Mouse (Mus musculus): ENCODE measurements around the gene Insl6. TPM values are rescaled to one million over a fixed set of nuclear protein-coding genes. Genes with fewer than 3 reads are reported as not detected.

Insl6 gene
- polyA plus RNA-seq, 1 experiment from 2014 or later, result 8.6 TPM

GRCm38 (mm10) chr19:29311791-29312190, 13.4 kb downstream of the Insl6 start:
- H3K4me2 ChIP-seq (replicated peaks; ENCODE audit: low read depth, low read length), result no peak overlapping the region
- H3K27ac ChIP-seq (ENCODE audit: low read depth, low read length), result no peak overlapping the region
- no peak overlapping the region for H3K4me3 ChIP-seq (ENCODE audit: low read depth, low read length)
- no peak for ATAC-seq (ENCODE audit: low FRiP score)
- H3K9me3 ChIP-seq (ENCODE audit: control insufficient read depth, low read length), result no peaks in the 10 kb centered on the region; the same call in 1 of the 2 replicates
- H3K36me3 ChIP-seq (ENCODE audit: control insufficient read depth, insufficient read depth, low read length), result no peaks in the 10 kb centered on the region
- DNase-seq (ENCODE audit: low spot score), result no peak
- no peaks in the 10 kb centered on the region for H3K27me3 ChIP-seq (ENCODE audit: control insufficient read depth, insufficient read depth, low read length)
- H3K9ac ChIP-seq (ENCODE audit: low read depth, low read length), result no peak overlapping the region
- 93% methylated on average over 8 of the region's 8 CpGs for WGBS
- no peaks in the 10 kb centered on the region for H3K4me1 ChIP-seq (replicated peaks; ENCODE audit: control insufficient read depth, insufficient read depth, low read length)

- Histone ChIP-seq H3K27ac (ENCODE audit: low read depth, low read length) (no peak overlapping the region), H3K36me3 (ENCODE audit: control insufficient read depth, insufficient read depth, low read length) (no peaks in the 10 kb centered on the region), H3K9ac (ENCODE audit: low read depth, low read length) (no peak overlapping the region), H3K4me1 (replicated peaks; ENCODE audit: control insufficient read depth, insufficient read depth, low read length) (no peaks in the 10 kb centered on the region), H3K4me3 (ENCODE audit: low read depth, low read length) (no peak overlapping the region), H3K27me3 (ENCODE audit: control insufficient read depth, insufficient read depth, low read length) (no peaks in the 10 kb centered on the region), H3K4me2 (replicated peaks; ENCODE audit: low read depth, low read length) (no peak overlapping the region), H3K9me3 (ENCODE audit: control insufficient read depth, low read length) (no peaks in the 10 kb centered on the region)
- ATAC-seq (ENCODE audit: low FRiP score) (no peak), DNase-seq (ENCODE audit: low spot score) (no peak)
Observed at GRCm38 (mm10) chr19:29308832-29309231, 16.3 kb downstream of the Insl6 start.

- Histone ChIP-seq H3K9me3 (ENCODE audit: control insufficient read depth, low read length) (no peaks in the 10 kb centered on the region), H3K9ac (ENCODE audit: low read depth, low read length) (no peak overlapping the region), H3K27ac (ENCODE audit: low read depth, low read length) (no peak overlapping the region), H3K27me3 (ENCODE audit: control insufficient read depth, insufficient read depth, low read length) (no peaks in the 10 kb centered on the region), H3K4me2 (replicated peaks; ENCODE audit: low read depth, low read length) (no peak overlapping the region), H3K36me3 (ENCODE audit: control insufficient read depth, insufficient read depth, low read length) (no peaks in the 10 kb centered on the region), H3K4me1 (replicated peaks; ENCODE audit: control insufficient read depth, insufficient read depth, low read length) (no peaks in the 10 kb centered on the region), H3K4me3 (ENCODE audit: low read depth, low read length) (no peak overlapping the region)
- 89% methylated on average over 2 of the region's 2 CpGs for WGBS
- no peak for ATAC-seq (ENCODE audit: low FRiP score)
- DNase-seq (ENCODE audit: low spot score), result no peak
Observed at GRCm38 (mm10) chr19:29302119-29302518, 23.0 kb downstream of the Insl6 start.

GRCm38 (mm10) chr19:29300919-29301318, 24.2 kb downstream of the Insl6 start:
- no peaks in the 10 kb centered on the region for H3K9me3 ChIP-seq (ENCODE audit: control insufficient read depth, low read length)

GRCm38 (mm10) chr19:29297366-29297765, 27.8 kb downstream of the Insl6 start:
- Histone ChIP-seq H3K4me1 (replicated peaks; ENCODE audit: control insufficient read depth, insufficient read depth, low read length) (no peaks in the 10 kb centered on the region), H3K36me3 (ENCODE audit: control insufficient read depth, insufficient read depth, low read length) (no peaks in the 10 kb centered on the region), H3K4me2 (replicated peaks; ENCODE audit: low read depth, low read length) (no peak overlapping the region), H3K9ac (ENCODE audit: low read depth, low read length) (no peak overlapping the region), H3K4me3 (ENCODE audit: low read depth, low read length) (no peak overlapping the region), H3K27me3 (ENCODE audit: control insufficient read depth, insufficient read depth, low read length) (no peaks in the 10 kb centered on the region), H3K9me3 (ENCODE audit: control insufficient read depth, low read length) (no peaks in the 10 kb centered on the region), H3K27ac (ENCODE audit: low read depth, low read length) (no peak overlapping the region)
- ATAC-seq (ENCODE audit: low FRiP score), result no peak
- no peak for DNase-seq (ENCODE audit: low spot score)
- WGBS, result 98% methylated on average over 1 of the region's 1 CpGs

More at GRCm38 (mm10) chr19:29300919-29301318, 24.2 kb downstream of the Insl6 start:
- H3K4me1 ChIP-seq (replicated peaks; ENCODE audit: control insufficient read depth, insufficient read depth, low read length), result no peaks in the 10 kb centered on the region
- no peaks in the 10 kb centered on the region for H3K36me3 ChIP-seq (ENCODE audit: control insufficient read depth, insufficient read depth, low read length)
- H3K27me3 ChIP-seq (ENCODE audit: control insufficient read depth, insufficient read depth, low read length), result no peaks in the 10 kb centered on the region
- ATAC-seq (ENCODE audit: low FRiP score), result no peak
- no peak for DNase-seq (ENCODE audit: low spot score)
- no peak overlapping the region for H3K27ac ChIP-seq (ENCODE audit: low read depth, low read length)
- no peak overlapping the region for H3K4me2 ChIP-seq (replicated peaks; ENCODE audit: low read depth, low read length)
- no peak overlapping the region for H3K9ac ChIP-seq (ENCODE audit: low read depth, low read length)
- no peak overlapping the region for H3K4me3 ChIP-seq (ENCODE audit: low read depth, low read length)
- 93% methylated on average over 13 of the region's 13 CpGs for WGBS

GRCm38 (mm10) chr19:29296166-29296565, 29.0 kb downstream of the Insl6 start:
- H3K27me3 ChIP-seq (ENCODE audit: control insufficient read depth, insufficient read depth, low read length), result no peaks in the 10 kb centered on the region
- DNase-seq (ENCODE audit: low spot score), result no peak
- no peak for ATAC-seq (ENCODE audit: low FRiP score)
- no peak overlapping the region for H3K9ac ChIP-seq (ENCODE audit: low read depth, low read length)
- H3K4me3 ChIP-seq (ENCODE audit: low read depth, low read length), result no peak overlapping the region
- no peak overlapping the region for H3K27ac ChIP-seq (ENCODE audit: low read depth, low read length)
- no peaks in the 10 kb centered on the region for H3K4me1 ChIP-seq (replicated peaks; ENCODE audit: control insufficient read depth, insufficient read depth, low read length)
- no peak overlapping the region for H3K4me2 ChIP-seq (replicated peaks; ENCODE audit: low read depth, low read length)
- H3K36me3 ChIP-seq (ENCODE audit: control insufficient read depth, insufficient read depth, low read length), result no peaks in the 10 kb centered on the region
- no peaks in the 10 kb centered on the region for H3K9me3 ChIP-seq (ENCODE audit: control insufficient read depth, low read length)

- H3K27me3 ChIP-seq (ENCODE audit: control insufficient read depth, insufficient read depth, low read length), result no peaks in the 10 kb centered on the region
- no peak for DNase-seq (ENCODE audit: low spot score)
- no peak overlapping the region for H3K4me3 ChIP-seq (ENCODE audit: low read depth, low read length)
- H3K27ac ChIP-seq (ENCODE audit: low read depth, low read length), result no peak overlapping the region
- no peaks in the 10 kb centered on the region for H3K4me1 ChIP-seq (replicated peaks; ENCODE audit: control insufficient read depth, insufficient read depth, low read length)
- no peak overlapping the region for H3K4me2 ChIP-seq (replicated peaks; ENCODE audit: low read depth, low read length)
- no peaks in the 10 kb centered on the region for H3K9me3 ChIP-seq (ENCODE audit: control insufficient read depth, low read length)
- WGBS, result 61% methylated on average over 2 of the region's 2 CpGs
- ATAC-seq (ENCODE audit: low FRiP score), result no peak
- H3K36me3 ChIP-seq (ENCODE audit: control insufficient read depth, insufficient read depth, low read length), result no peaks in the 10 kb centered on the region
- H3K9ac ChIP-seq (ENCODE audit: low read depth, low read length), result no peak overlapping the region
Observed at GRCm38 (mm10) chr19:29294756-29295155, 30.4 kb downstream of the Insl6 start.

GRCm38 (mm10) chr19:29292546-29292945, 32.6 kb downstream of the Insl6 start:
- ATAC-seq (ENCODE audit: low FRiP score), result no peak
- no peak for DNase-seq (ENCODE audit: low spot score)
- no peaks in the 10 kb centered on the region for H3K36me3 ChIP-seq (ENCODE audit: control insufficient read depth, insufficient read depth, low read length)
- H3K4me1 ChIP-seq (replicated peaks; ENCODE audit: control insufficient read depth, insufficient read depth, low read length), result no peaks in the 10 kb centered on the region
- H3K27me3 ChIP-seq (ENCODE audit: control insufficient read depth, insufficient read depth, low read length), result no peaks in the 10 kb centered on the region
- H3K4me2 ChIP-seq (replicated peaks; ENCODE audit: low read depth, low read length), result no peak overlapping the region
- H3K27ac ChIP-seq (ENCODE audit: low read depth, low read length), result no peak overlapping the region
- WGBS, result 79% methylated on average over 4 of the region's 4 CpGs
- H3K9me3 ChIP-seq (ENCODE audit: control insufficient read depth, low read length), result no peaks in the 10 kb centered on the region
- no peak overlapping the region for H3K9ac ChIP-seq (ENCODE audit: low read depth, low read length)
- H3K4me3 ChIP-seq (ENCODE audit: low read depth, low read length), result no peak overlapping the region

GRCm38 (mm10) chr19:29291532-29291931, 33.6 kb downstream of the Insl6 start:
- ATAC-seq (ENCODE audit: low FRiP score), result no peak
- no peak for DNase-seq (ENCODE audit: low spot score)
- H3K4me3 ChIP-seq (ENCODE audit: low read depth, low read length), result no peak overlapping the region

More at GRCm38 (mm10) chr19:29291532-29291931, 33.6 kb downstream of the Insl6 start:
- no peak overlapping the region for H3K27ac ChIP-seq (ENCODE audit: low read depth, low read length)
- no peaks in the 10 kb centered on the region for H3K27me3 ChIP-seq (ENCODE audit: control insufficient read depth, insufficient read depth, low read length)
- H3K9me3 ChIP-seq (ENCODE audit: control insufficient read depth, low read length), result no peaks in the 10 kb centered on the region
- no peak overlapping the region for H3K9ac ChIP-seq (ENCODE audit: low read depth, low read length)
- 86% methylated on average over 14 of the region's 14 CpGs for WGBS
- no peaks in the 10 kb centered on the region for H3K36me3 ChIP-seq (ENCODE audit: control insufficient read depth, insufficient read depth, low read length)
- no peak overlapping the region for H3K4me2 ChIP-seq (replicated peaks; ENCODE audit: low read depth, low read length)
- no peaks in the 10 kb centered on the region for H3K4me1 ChIP-seq (replicated peaks; ENCODE audit: control insufficient read depth, insufficient read depth, low read length)

All from hindbrain, embryonic 11.5 days (tissue).